Mouse (Mus musculus) limb, embryonic 11.5 days (tissue): ENCODE results near the gene Aarsd1. TPM values are rescaled to one million over a fixed set of nuclear protein-coding genes. Genes with fewer than 3 reads are reported as not detected.
A peak's percentile ranks its signal among the peaks of the same experiment; 100 is the strongest.
"Not testable (repeated sequence)": the region's sequence is repeated elsewhere in the genome, so short reads cannot be mapped to it uniquely, and the experiment has no call there.

Experiments used
- ATAC-seq: fragments of 200-750 bp; cut with Nextera tagmentation; 2 replicates; pipeline ENCODE4 v1.8.0; 2017; ENCODE audit warnings: low read depth; ENCODE audit not compliant: insufficient number of reproducible peaks, low FRiP score, low TSS enrichment
- DNase-seq: peaks from one replicate; pipeline ENCODE4 v3.0.0-alpha.2; 2015; ENCODE audit warnings: low spot score
- H3K27ac ChIP-seq: fragments of 300-500 bp; sonication (generic); replicated peaks from 2 replicates; pipeline ENCODE4 v1.5.1; 2014; ENCODE audit warnings: low read depth, mild to moderate bottlenecking, low read length
- H3K27me3 ChIP-seq: fragments of 300-500 bp; sonication (generic); 2 replicates; pipeline ENCODE4 v1.6.1; 2014; ENCODE audit warnings: mild to moderate bottlenecking, low read length, mixed read lengths; ENCODE audit not compliant: control insufficient read depth, insufficient read depth
- H3K36me3 ChIP-seq: fragments of 300-500 bp; sonication (generic); 2 replicates; pipeline ENCODE4 v1.6.1; 2014; ENCODE audit warnings: mild to moderate bottlenecking, low read length, moderate library complexity, mixed read lengths; ENCODE audit not compliant: control insufficient read depth, insufficient read depth
- H3K4me1 ChIP-seq: fragments of 300-500 bp; sonication (generic); 2 replicates; pipeline ENCODE4 v1.6.1; 2014; ENCODE audit warnings: low read length, mixed read lengths; ENCODE audit not compliant: control insufficient read depth, insufficient read depth
- H3K4me2 ChIP-seq: fragments of 300-500 bp; sonication (generic); 2 replicates; pipeline ENCODE4 v1.6.1; 2014; ENCODE audit warnings: low read depth, mild to moderate bottlenecking, moderate library complexity; ENCODE audit not compliant: severe bottlenecking
- H3K4me3 ChIP-seq: fragments of 300-500 bp; sonication (generic); 2 replicates; pipeline ENCODE4 v1.5.1; 2014; ENCODE audit warnings: low read depth, low read length
- H3K9ac ChIP-seq: fragments of 300-500 bp; sonication (generic); 2 replicates; pipeline ENCODE4 v1.6.1; 2014; ENCODE audit warnings: mild to moderate bottlenecking, low read length
- H3K9me3 ChIP-seq: fragments of 300-500 bp; sonication (generic); 2 replicates; pipeline ENCODE4 v1.6.1; 2016; ENCODE audit warnings: low read length; ENCODE audit not compliant: control insufficient read depth
- WGBS: fragments of 180-500 bp; shearing (Covaris S2); extraction: QIAGEN DNeasy Blood & Tissue Kit; methylation state at CpG from one replicate; pipeline ENCODE4 v1.1.7; 2014; 5-methylcytosine and 5-hydroxymethylcytosine counted together
- polyA plus RNA-seq: library from polyadenylated mRNA; unstranded; fragments of >200 nt; fragmentation: Nextera tagmentation; extraction: Ambion mirVana; gene quantifications from 2 replicates; pipeline ENCODE4 v1.2.1, GENCODE M21; 2014

Gene Aarsd1
- 89.0 and 91.6 TPM in 2 replicates for polyA plus RNA-seq

GRCm38 (mm10) chr11:101417101-101417855 is at the start of gene Aarsd1:
Gene Aarsd1, minus strand, starts transcription at chr11:101417615.
- ATAC-seq (peak; percentile 74; the same call in 1 of the 2 replicates), DNase-seq (peak; percentile 95)
- no peaks in the 10 kb centered on the region for H3K27me3 ChIP-seq
- H3K9ac ChIP-seq, result peak within 1 kb of the TSS; percentile 90
- WGBS, result under 1% methylated on average over 45 of the region's 45 CpGs
- H3K27ac ChIP-seq, result no peak within 1 kb of the TSS
- H3K36me3 ChIP-seq, result peaks cover 8% of the 10 kb centered on the region; the same call in 1 of the 2 replicates
- H3K4me1 ChIP-seq, result no peaks in the 10 kb centered on the region
- H3K4me2 ChIP-seq, result peak within 1 kb of the TSS; percentile 62
- no peaks in the 10 kb centered on the region for H3K9me3 ChIP-seq
- H3K4me3 ChIP-seq, result peak within 1 kb of the TSS; percentile 86

- Histone ChIP-seq H3K4me2 (peak overlapping the region; percentile 98), H3K4me3 (peak overlapping the region; percentile 71; the same call in 1 of the 2 replicates), H3K4me1 (peaks cover 38% of the 10 kb centered on the region)
- not testable (repeated sequence) for H3K9ac ChIP-seq, H3K27me3 ChIP-seq, DNase-seq, H3K9me3 ChIP-seq, ATAC-seq, H3K36me3 ChIP-seq, H3K27ac ChIP-seq
- 60% methylated on average over 5 of the region's 5 CpGs for WGBS
Observed at GRCm38 (mm10) chr11:101466552-101466950, 49.1 kb upstream of the Aarsd1 start.

- H3K4me1 ChIP-seq, result peaks cover 38% of the 10 kb centered on the region
- peak; percentile 46 for ATAC-seq
- no peaks in the 10 kb centered on the region for H3K9me3 ChIP-seq
- H3K9ac ChIP-seq, result peak within 1 kb of the TSS; percentile 53
- 2% methylated on average over 60 of the region's 60 CpGs for WGBS
- peak within 1 kb of the TSS; percentile 71 for H3K4me3 ChIP-seq
- no peaks in the 10 kb centered on the region for H3K36me3 ChIP-seq
- H3K27ac ChIP-seq, result 0 out of 2 replicates have a peak within 1 kb of the TSS, but pooled peaks have one; percentile 12
- H3K27me3 ChIP-seq, result no peaks in the 10 kb centered on the region
- peak within 1 kb of the TSS; percentile 98 for H3K4me2 ChIP-seq
- peak; percentile 77 for DNase-seq
Observed at GRCm38 (mm10) chr11:101465869-101466551, 48.6 kb upstream of the Aarsd1 start, which contains the start of gene Vat1. Gene Vat1, minus strand, starts transcription at chr11:101466230.

GRCm38 (mm10) chr11:101465101-101465868 is 47.9 kb upstream of the Aarsd1 start:
- Histone ChIP-seq H3K27ac (0 out of 2 replicates have a peak overlapping the region, but pooled peaks have one; percentile 12), H3K9me3 (no peaks in the 10 kb centered on the region), H3K4me1 (peaks cover 38% of the 10 kb centered on the region), H3K9ac (peak overlapping the region; percentile 53), H3K4me2 (peak overlapping the region; percentile 98), H3K27me3 (no peaks in the 10 kb centered on the region), H3K4me3 (peak overlapping the region; percentile 71), H3K36me3 (no peaks in the 10 kb centered on the region)
- under 1% methylated on average over 51 of the region's 51 CpGs for WGBS
- ATAC-seq, result peak; percentile 60; the same call in 1 of the 2 replicates
- DNase-seq, result peak; percentile 70

DNA sequence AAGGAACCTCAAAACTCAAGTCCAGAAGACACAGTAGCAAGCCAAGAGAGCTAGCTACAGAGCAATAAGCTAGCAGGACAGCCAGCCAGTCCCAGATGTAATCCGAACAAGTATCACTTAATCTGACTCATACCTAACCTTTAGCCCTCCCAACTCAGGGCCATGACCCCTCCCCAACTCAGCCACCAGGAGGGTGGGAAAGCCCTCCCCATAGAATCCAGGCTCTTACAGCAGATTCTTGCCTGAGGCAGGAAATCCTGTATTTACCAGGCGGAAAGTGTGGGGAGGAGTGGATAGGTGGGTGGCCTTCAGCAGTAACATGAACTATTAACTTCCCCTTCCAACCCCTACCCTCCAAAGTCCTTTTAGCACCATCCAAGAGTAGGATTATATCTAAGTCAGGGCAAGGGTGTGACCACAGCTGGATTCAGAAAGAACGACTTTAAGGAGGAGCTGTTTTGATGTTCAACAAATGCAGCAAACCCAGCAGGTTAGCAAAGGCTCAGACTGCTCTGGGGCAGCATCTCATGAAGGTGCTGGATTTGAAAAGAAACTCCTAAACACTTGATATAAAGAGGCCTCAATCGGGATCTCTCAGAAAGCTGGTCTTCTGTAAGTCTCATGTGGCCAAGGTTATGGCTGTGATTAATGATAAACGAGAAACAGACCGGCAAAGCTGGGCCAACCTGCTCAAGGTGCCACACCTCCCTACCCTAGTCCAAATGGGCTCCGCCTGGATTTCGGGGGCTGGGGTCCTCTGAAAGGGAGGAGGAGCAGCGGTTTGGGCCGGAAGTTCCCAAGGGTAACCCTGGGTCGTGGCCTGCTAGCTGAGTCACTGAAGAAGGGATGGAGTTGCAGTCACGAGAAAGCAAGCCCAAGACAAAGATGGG is 47.0 kb upstream of the Aarsd1 start, which contains the start of gene Rnd2:
TSS of gene Rnd2 (plus strand) at position 789 of the 890 bp plus-strand sequence.
- H3K4me2 ChIP-seq, result peak within 1 kb of the TSS; percentile 98
- peak within 1 kb of the TSS; percentile 71 for H3K4me3 ChIP-seq
- H3K9me3 ChIP-seq, result no peaks in the 10 kb centered on the region
- WGBS, result 7% methylated on average over 12 of the region's 12 CpGs
- DNase-seq (peak; percentile 49), ATAC-seq (0 out of 2 replicates have a peak, but pooled peaks have one; percentile 11)
- peaks cover 38% of the 10 kb centered on the region for H3K4me1 ChIP-seq
- H3K27ac ChIP-seq, result 0 out of 2 replicates have a peak within 1 kb of the TSS, but pooled peaks have one; percentile 12
- H3K9ac ChIP-seq, result peak within 1 kb of the TSS; percentile 53
- no peaks in the 10 kb centered on the region for H3K27me3 ChIP-seq
- H3K36me3 ChIP-seq, result no peaks in the 10 kb centered on the region

DNA sequence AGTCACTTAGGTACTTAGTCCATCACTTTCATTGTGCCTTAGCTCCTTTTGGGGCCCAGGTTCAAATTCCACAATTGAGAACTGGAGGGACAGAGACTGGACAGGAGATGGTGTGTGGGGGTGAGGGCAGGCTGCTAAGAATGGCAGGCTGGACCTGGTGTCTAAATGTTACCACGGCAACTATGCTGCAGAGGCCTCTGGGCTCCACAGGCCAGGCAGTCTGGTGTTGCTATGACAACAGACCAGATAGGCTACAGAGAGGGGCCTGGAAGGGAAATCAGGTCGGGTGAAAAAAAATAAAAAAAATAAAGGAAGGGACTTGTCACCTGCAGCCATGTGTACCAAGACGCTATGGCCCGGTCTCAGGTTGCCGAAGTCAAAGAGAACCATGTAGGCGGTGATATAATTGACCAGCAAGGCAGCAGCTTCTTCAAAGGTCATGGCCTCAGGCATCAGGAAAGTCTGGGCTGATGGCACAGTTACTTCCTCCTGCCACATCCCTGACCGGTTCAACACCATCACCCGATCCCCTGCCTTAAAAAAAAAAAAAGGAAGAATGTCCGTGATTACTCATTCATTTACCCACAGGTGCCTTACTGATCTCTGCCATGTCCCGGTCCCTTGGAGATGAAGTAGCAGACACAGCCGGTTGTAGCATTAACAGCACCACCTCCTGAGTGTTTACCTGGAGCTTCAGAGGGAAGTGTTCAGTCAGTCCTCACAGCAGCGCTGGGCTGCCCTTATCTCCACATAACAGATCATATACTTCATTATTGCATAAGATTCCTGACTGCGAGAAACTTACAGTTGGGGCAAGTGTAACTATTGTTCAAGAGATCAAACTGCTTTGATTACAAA is 45.4 kb upstream of the Aarsd1 start:
- Histone ChIP-seq H3K4me1 (peaks cover 31% of the 10 kb centered on the region), H3K27me3 (no peaks in the 10 kb centered on the region), H3K27ac (no peak overlapping the region), H3K9me3 (no peaks in the 10 kb centered on the region), H3K4me3 (no peak overlapping the region), H3K9ac (no peak overlapping the region), H3K36me3 (no peaks in the 10 kb centered on the region), H3K4me2 (no peak overlapping the region)
- no peak for DNase-seq
- WGBS, result 35% methylated on average over 13 of the region's 13 CpGs
- no peak for ATAC-seq

DNA sequence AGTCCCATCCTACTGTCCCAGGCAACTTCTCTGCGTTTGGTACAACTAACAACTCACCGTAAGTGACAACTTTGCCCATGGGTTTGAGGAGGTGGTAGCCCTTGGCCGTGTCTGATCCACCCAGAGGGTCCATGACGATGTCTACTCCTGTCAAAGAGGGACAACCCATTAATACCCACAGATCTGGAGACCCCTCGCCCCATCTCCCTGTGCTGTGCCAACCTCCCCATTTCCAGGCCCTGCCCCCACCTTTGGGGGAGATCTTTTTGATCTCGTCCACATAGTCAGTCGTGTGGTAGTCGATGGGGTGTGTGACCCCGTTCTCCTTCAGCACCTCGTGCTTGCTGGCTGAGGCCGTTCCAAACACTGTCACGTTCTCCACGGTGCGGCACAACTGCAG is 44.7 kb upstream of the Aarsd1 start:
- ATAC-seq (no peak), DNase-seq (no peak)
- 86% methylated on average over 14 of the region's 14 CpGs for WGBS
- H3K27me3 ChIP-seq, result no peaks in the 10 kb centered on the region
- H3K9ac ChIP-seq, result no peak overlapping the region
- H3K27ac ChIP-seq, result no peak overlapping the region
- no peaks in the 10 kb centered on the region for H3K36me3 ChIP-seq
- no peak overlapping the region for H3K4me2 ChIP-seq
- no peaks in the 10 kb centered on the region for H3K9me3 ChIP-seq
- H3K4me1 ChIP-seq, result peaks cover 27% of the 10 kb centered on the region
- H3K4me3 ChIP-seq, result no peak overlapping the region
